Mouse (Mus musculus): ENCODE measurements at regions not wholly inside any gene's neighbourhood (a gene's known extent, or its start where the extent isn't known, plus 50 kb on each side); places are given as distances from the start of the nearest gene placed in this dataset.

- TF ChIP-seq ELF1 (IDR thresholded peaks at IDR 0.05; ENCODE audit: low read depth, low read length) = no peak
- TF ChIP-seq POLR2A (IDR thresholded peaks at IDR 0.05; ENCODE audit: low read depth, low read length) = no peak
- no peak for TF ChIP-seq HCFC1 (IDR thresholded peaks at IDR 0.05; ENCODE audit: low read depth, low read length)
- TF ChIP-seq JUN (IDR thresholded peaks at IDR 0.05; ENCODE audit: insufficient read depth, low read depth, low read length) = no peak
- TF ChIP-seq GABPA (IDR thresholded peaks at IDR 0.05; ENCODE audit: insufficient replicate concordance, low read depth, low read length) = no peak
- no peak for TF ChIP-seq USF1 (IDR thresholded peaks at IDR 0.05; ENCODE audit: low read depth, low read length)
- no peak for TF ChIP-seq IRF4 (IDR thresholded peaks at IDR 0.05; ENCODE audit: low read depth, low read length)
- no peak for TF ChIP-seq UBTF (IDR thresholded peaks at IDR 0.05; ENCODE audit: low read depth, low read length)
- no peak for TF ChIP-seq SMC3 (IDR thresholded peaks at IDR 0.05; ENCODE audit: low read depth, low read length)
- H3K4me1 ChIP-seq (ENCODE audit: control insufficient read depth in 1 of 2, insufficient read depth in 2 of 2) = no peaks in the 10 kb centered on the region
- no peak overlapping the region for H3K9ac ChIP-seq (ENCODE audit: insufficient read depth, low read depth)
Observed at GRCm38 (mm10) chr6:37686094-37686493, 156.1 kb downstream of the Akr1d1 start.

GRCm38 (mm10) chr6:37688866-37689617 is 159.1 kb downstream of the Akr1d1 start:
- dilution Hi-C loops (cut with MboI; ENCODE audit: extremely low pct_ligation_motif_present, extremely low pct_unique_long_range_greater_than_20kb, low sequenced_read_pairs) = no loop called here
- no peak overlapping the region for H3K27ac ChIP-seq (ENCODE audit: insufficient read depth, low read depth)
- TF ChIP-seq PAX5 (IDR thresholded peaks at IDR 0.05; ENCODE audit: low read length) = no peak
- no peak for TF ChIP-seq ZNF384 (IDR thresholded peaks at IDR 0.05; ENCODE audit: low read depth, low read length)
- TF ChIP-seq UBTF (IDR thresholded peaks at IDR 0.05; ENCODE audit: low read depth, low read length) = no peak
- no peak for TF ChIP-seq MAZ (IDR thresholded peaks at IDR 0.05; ENCODE audit: low read depth, low read length)
- TF ChIP-seq ELF1 (IDR thresholded peaks at IDR 0.05; ENCODE audit: low read depth, low read length) = no peak
- no peak for TF ChIP-seq SIN3A (IDR thresholded peaks at IDR 0.05; ENCODE audit: low read length)
- no peak for TF ChIP-seq USF2 (conservative IDR thresholded peaks at IDR 0.05; ENCODE audit: low read depth, low read length)
- no peak for DNase-seq (ENCODE audit: extremely low read depth)
- in situ Hi-C loops (cut with MboI; ENCODE audit: low pct_ligation_motif_present, low pct_unique_long_range_greater_than_20kb, low sequenced_read_pairs) = no loop called here
- no peaks in the 10 kb centered on the region for H3K79me2 ChIP-seq (replicated peaks; ENCODE audit: control insufficient read depth, extremely low read depth, insufficient read depth, poor library complexity, severe bottlenecking)
- H3K4me1 ChIP-seq (ENCODE audit: control insufficient read depth in 1 of 2, insufficient read depth in 2 of 2) = 0 out of 4 replicates have a peak, but pooled peaks cover 0 to 9% of the 10 kb centered on the region in 2 experiments
- no peak overlapping the region for H3K9ac ChIP-seq (ENCODE audit: insufficient read depth, low read depth)
- H3K4me3 ChIP-seq (replicated peaks in 1 of 3; ENCODE audit: low read depth in 2 of 3, low read length in 2 of 3, poor library complexity in 1 of 3) = no peak overlapping the region
- H3K36me3 ChIP-seq (replicated peaks in 1 of 2; ENCODE audit: control insufficient read depth in 1 of 2, insufficient read depth in 1 of 2, low read length in 1 of 2) = no peaks in the 10 kb centered on the region
- H3K27me3 ChIP-seq (replicated peaks) = no peaks in the 10 kb centered on the region
- no peaks in the 10 kb centered on the region for H3K9me3 ChIP-seq (replicated peaks; ENCODE audit: low read length)
- H3K4me2 ChIP-seq (ENCODE audit: insufficient read depth, low read depth, poor library complexity, severe bottlenecking) = no peak overlapping the region

More at GRCm38 (mm10) chr6:37686094-37686493, 156.1 kb downstream of the Akr1d1 start:
- in situ Hi-C loops (cut with MboI; ENCODE audit: low pct_ligation_motif_present, low pct_unique_long_range_greater_than_20kb, low sequenced_read_pairs) = no loop called here
- Histone ChIP-seq H3K36me3 (replicated peaks in 1 of 2; ENCODE audit: control insufficient read depth in 1 of 2, insufficient read depth in 1 of 2, low read length in 1 of 2) (no peaks in the 10 kb centered on the region), H3K27ac (ENCODE audit: insufficient read depth, low read depth) (no peak overlapping the region), H3K4me3 (replicated peaks in 1 of 3; ENCODE audit: low read depth in 2 of 3, low read length in 2 of 3, poor library complexity in 1 of 3) (no peak overlapping the region), H3K9me3 (replicated peaks; ENCODE audit: low read length) (peaks cover 4% of the 10 kb centered on the region), H3K4me2 (ENCODE audit: insufficient read depth, low read depth, poor library complexity, severe bottlenecking) (no peak overlapping the region), H3K27me3 (replicated peaks) (no peaks in the 10 kb centered on the region), H3K79me2 (replicated peaks; ENCODE audit: control insufficient read depth, extremely low read depth, insufficient read depth, poor library complexity, severe bottlenecking) (no peaks in the 10 kb centered on the region)
- no peak for DNase-seq (ENCODE audit: extremely low read depth)
- dilution Hi-C loops (cut with MboI; ENCODE audit: extremely low pct_ligation_motif_present, extremely low pct_unique_long_range_greater_than_20kb, low sequenced_read_pairs) = no loop called here
